Mouse (Mus musculus): ENCODE results near the gene Slc32a1. TPM values are rescaled to one million over a fixed set of nuclear protein-coding genes. Genes with fewer than 3 reads are reported as not detected.

The Slc32a1 gene
- polyA plus RNA-seq (2017; shearing (Covaris generic)): not detected

DNA sequence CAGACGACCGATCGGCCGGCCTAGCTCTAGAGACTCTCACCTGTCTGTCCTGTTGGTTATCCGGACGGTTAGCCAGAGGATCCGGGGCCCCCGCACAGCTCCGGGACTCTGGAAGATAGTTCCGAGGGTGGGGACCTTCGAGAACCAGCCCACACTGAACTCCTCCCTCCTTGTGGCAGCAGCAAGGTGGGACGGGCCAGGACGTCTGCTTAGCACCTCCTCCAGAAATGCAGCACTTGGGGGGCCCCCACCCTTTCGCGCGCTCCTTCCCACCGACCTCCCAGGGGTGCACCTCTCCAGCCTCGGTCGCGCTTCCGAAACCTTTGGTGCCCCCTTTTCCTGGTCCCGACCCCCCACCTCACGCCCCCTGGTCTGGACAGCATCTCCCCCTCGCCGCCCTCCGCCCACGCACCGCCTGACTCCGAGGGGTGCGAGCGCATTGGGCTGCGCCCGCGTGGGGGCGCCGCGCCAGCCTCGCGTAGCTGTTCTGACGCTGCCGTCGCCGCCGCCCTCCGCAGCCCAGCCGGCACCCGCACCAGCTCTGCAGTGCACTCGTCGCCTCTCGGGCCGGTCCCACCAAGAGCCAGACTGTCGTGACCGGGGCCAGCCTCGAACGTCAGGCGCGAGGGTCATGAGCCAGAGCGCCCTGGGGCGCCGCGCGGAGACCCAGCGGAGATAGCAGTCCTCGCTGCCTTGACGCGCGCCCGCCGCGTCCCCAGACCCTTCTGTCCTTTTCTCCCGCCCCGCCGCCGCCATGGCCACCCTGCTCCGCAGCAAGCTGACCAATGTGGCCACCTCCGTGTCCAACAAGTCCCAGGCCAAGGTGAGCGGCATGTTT lies at the start of gene Slc32a1:
TSS of gene Slc32a1 (plus strand) at position 280 of the 838 bp plus-strand sequence.

DNA sequence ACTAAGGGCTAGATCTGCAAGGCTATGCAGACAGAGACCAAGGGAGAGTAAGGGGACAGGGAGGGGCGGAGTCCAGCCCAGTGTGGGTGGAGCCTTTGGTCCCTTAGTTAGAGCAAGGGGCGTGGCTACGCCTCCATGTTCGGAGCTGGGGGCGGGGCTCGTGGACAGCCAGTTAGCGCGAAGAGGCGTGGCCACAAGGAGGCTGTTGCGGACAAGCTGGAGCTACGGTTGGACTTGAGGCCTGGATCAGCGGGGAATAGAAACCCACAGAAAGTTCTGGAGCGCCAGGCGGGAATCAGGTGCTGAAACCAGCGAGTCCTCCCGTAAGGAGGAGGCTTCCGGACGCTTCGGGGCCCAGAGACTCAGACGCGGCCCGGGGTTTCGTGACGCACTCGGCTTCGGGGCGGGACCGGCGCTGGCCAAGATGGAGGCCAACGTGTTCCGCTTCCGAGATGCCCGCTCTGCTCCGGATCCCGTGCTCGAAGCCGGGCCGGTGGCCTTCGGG lies 14.2 kb downstream of the Slc32a1 start, which contains the start of gene Actr5:
TSS of gene Actr5 (plus strand) at position 171 of the 505 bp plus-strand sequence.

DNA sequence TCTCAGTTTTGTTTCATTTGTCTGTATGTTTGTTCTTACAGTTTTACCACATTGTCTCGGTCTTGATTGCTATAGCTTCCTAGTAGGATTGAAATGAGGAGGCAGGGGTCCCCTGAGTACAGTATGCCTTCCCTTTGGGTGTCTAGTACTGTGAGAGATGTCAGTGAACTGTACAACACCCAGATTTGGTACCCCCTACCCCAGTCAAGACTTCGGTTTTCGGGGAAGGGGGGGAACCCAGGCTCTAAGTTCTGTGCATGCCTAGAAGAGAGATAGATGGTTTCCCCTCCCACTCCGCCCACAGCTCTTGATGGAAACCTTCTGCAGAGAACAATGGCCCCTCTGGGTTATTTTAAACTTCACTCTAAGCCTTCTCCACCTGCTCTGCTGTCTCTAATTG lies 54.5 kb downstream of the Slc32a1 start, which contains the start of gene Ppp1r16b:
TSS of gene Ppp1r16b (plus strand) at position 301 of the 400 bp plus-strand sequence.

Other genes starting within 250 kb of the Slc32a1 start
- 1 to 10 TPM in 1 of 2 experiments, under 1 TPM in 1; 0.37 to 1.6 TPM for gene Snhg11, start 235.1 kb upstream of the Slc32a1 start, polyA plus RNA-seq (2017; shearing (Covaris generic))
- gene Ralgapb, start 200.9 kb upstream of the Slc32a1 start, polyA plus RNA-seq (2017; shearing (Covaris generic)): 10 to 100 TPM; 39.0 to 39.9 TPM
- gene Adig, start 108.2 kb upstream of the Slc32a1 start, polyA plus RNA-seq (2017; shearing (Covaris generic)): 1 to 10 TPM in 1 of 2 experiments, not detected in 1; 1.6 TPM
- gene Arhgap40, start 98.0 kb upstream of the Slc32a1 start, polyA plus RNA-seq (2017; shearing (Covaris generic)): under 1 TPM in 1 of 2 experiments, not detected in 1; 0.43 TPM
- 10 to 100 TPM; 35.6 to 52.9 TPM for gene Actr5, start 14.1 kb downstream of the Slc32a1 start, polyA plus RNA-seq (2017; shearing (Covaris generic))
- 10 to 100 TPM; 48.1 to 50.0 TPM for gene Ppp1r16b, start 54.6 kb downstream of the Slc32a1 start, polyA plus RNA-seq (2017; shearing (Covaris generic))
- gene Fam83d, start 157.3 kb downstream of the Slc32a1 start, polyA plus RNA-seq (2017; shearing (Covaris generic)): under 1 TPM; 0.20 to 0.94 TPM
- gene Dhx35, start 184.0 kb downstream of the Slc32a1 start, polyA plus RNA-seq (2017; shearing (Covaris generic)): 10 to 100 TPM; 15.7 to 18.2 TPM